Mouse (Mus musculus): ENCODE measurements at regions not wholly inside any gene's neighbourhood (a gene's known extent, or its start where the extent isn't known, plus 50 kb on each side); places are given as distances from the start of the nearest gene placed in this dataset.

GRCm38 (mm10) chr10:117454171-117454500 is 74.3 kb upstream of the Cpsf6 start:
- TF ChIP-seq CTCF (IDR thresholded peaks at IDR 0.05; ENCODE audit: control insufficient read depth, insufficient read depth, insufficient replicate concordance, low read depth, low read length) (no peak), POLR2A (IDR thresholded peaks at IDR 0.05; ENCODE audit: control insufficient read depth, low read depth, low read length) (no peak)

All from testis, adult 2 months (tissue).